Mouse (Mus musculus): Measurements from ENCODE around the gene Taf8.
A peak's percentile ranks its signal among the peaks of the same experiment; 100 is the strongest.

The Taf8 gene

GRCm38 (mm10) chr17:47458936-47459335 lies 43.2 kb downstream of the Taf8 start:
- no peak for DNase-seq (ENCODE audit: low spot score)

- DNase-seq (ENCODE audit: low spot score): no peak
Observed at GRCm38 (mm10) chr17:47458310-47458709, 43.8 kb downstream of the Taf8 start.

- DNase-seq (ENCODE audit: low spot score): no peak
Observed at GRCm38 (mm10) chr17:47454675-47455074, 47.4 kb downstream of the Taf8 start.

GRCm38 (mm10) chr17:47452886-47453285 lies 49.2 kb downstream of the Taf8 start:
- DNase-seq (ENCODE audit: low spot score): no peak

GRCm38 (mm10) chr17:47450880-47451565 lies 51.1 kb downstream of the Taf8 start:
- no peak for DNase-seq (ENCODE audit: low spot score)

- no peak for DNase-seq (ENCODE audit: low spot score)
Observed at GRCm38 (mm10) chr17:47450239-47450638, 51.9 kb downstream of the Taf8 start.

GRCm38 (mm10) chr17:47449432-47449831 lies 52.7 kb downstream of the Taf8 start:
- no peak for DNase-seq (ENCODE audit: low spot score)

GRCm38 (mm10) chr17:47448523-47449372 lies 53.3 kb downstream of the Taf8 start:
- no peak for DNase-seq (ENCODE audit: low spot score)

- no peak for DNase-seq (ENCODE audit: low spot score)
Observed at GRCm38 (mm10) chr17:47446561-47446960, 55.5 kb downstream of the Taf8 start.

GRCm38 (mm10) chr17:47446025-47446424 lies 56.1 kb downstream of the Taf8 start:
- DNase-seq (ENCODE audit: low spot score): no peak

- DNase-seq (ENCODE audit: low spot score): no peak
Observed at GRCm38 (mm10) chr17:47445518-47445917, 56.6 kb downstream of the Taf8 start.

- DNase-seq (ENCODE audit: low spot score): no peak
Observed at GRCm38 (mm10) chr17:47444113-47444512, 58.0 kb downstream of the Taf8 start.

GRCm38 (mm10) chr17:47442271-47442670 lies 59.8 kb downstream of the Taf8 start:
- DNase-seq (ENCODE audit: low spot score): no peak

GRCm38 (mm10) chr17:47441296-47442051 lies 60.6 kb downstream of the Taf8 start:
- DNase-seq (ENCODE audit: low spot score): no peak

- DNase-seq (ENCODE audit: low spot score): no peak
Observed at GRCm38 (mm10) chr17:47440359-47440890, 61.7 kb downstream of the Taf8 start.

GRCm38 (mm10) chr17:47439396-47440028 lies 62.6 kb downstream of the Taf8 start:
- no peak for DNase-seq (ENCODE audit: low spot score)

- DNase-seq (ENCODE audit: low spot score): no peak
Observed at GRCm38 (mm10) chr17:47438611-47439010, 63.5 kb downstream of the Taf8 start.

GRCm38 (mm10) chr17:47436907-47437547 lies 65.1 kb downstream of the Taf8 start, which contains the start of gene 1700001C19Rik:
Gene 1700001C19Rik, minus strand, starts transcription at chr17:47437376.
- no peak for DNase-seq (ENCODE audit: low spot score)

GRCm38 (mm10) chr17:47436156-47436906 lies 65.8 kb downstream of the Taf8 start, which contains the start of gene AI661453:
Gene AI661453, plus strand, starts transcription at chr17:47436615.
- peak; percentile 65 for DNase-seq (ENCODE audit: low spot score)

Data from ovary, postnatal 36 days (tissue).